Mouse (Mus musculus) neural tube, embryonic 11.5 days (tissue): ENCODE results near the gene Pde10a. TPM values are rescaled to one million over a fixed set of nuclear protein-coding genes. Genes with fewer than 3 reads are reported as not detected.

Experiments used
- ATAC-seq: fragments of 200-750 bp; cut with Nextera tagmentation; 2 replicates; pipeline ENCODE4 v1.8.0; 2017; ENCODE audit warnings: moderate number of reproducible peaks, mild to moderate bottlenecking, moderate TSS enrichment, moderate library complexity; ENCODE audit not compliant: insufficient read depth, low FRiP score, low TSS enrichment
- DNase-seq: peaks from one replicate; pipeline ENCODE4 v3.0.0-alpha.2; 2015; ENCODE audit warnings: low spot score
- H3K27ac ChIP-seq: fragments of 300-500 bp; sonication (generic); 2 replicates; pipeline ENCODE4 v1.5.1; 2014; ENCODE audit warnings: low read depth, mild to moderate bottlenecking, low read length
- H3K27me3 ChIP-seq: fragments of 300-500 bp; sonication (generic); 2 replicates; pipeline ENCODE4 v1.6.1; 2014; ENCODE audit warnings: mild to moderate bottlenecking, low read length, mixed read lengths; ENCODE audit not compliant: control insufficient read depth, insufficient read depth
- H3K36me3 ChIP-seq: fragments of 300-500 bp; sonication (generic); 2 replicates; pipeline ENCODE4 v1.6.1; 2014; ENCODE audit warnings: mild to moderate bottlenecking, low read length, moderate library complexity, mixed read lengths; ENCODE audit not compliant: control insufficient read depth, insufficient read depth
- H3K4me1 ChIP-seq: fragments of 300-500 bp; sonication (generic); 2 replicates; pipeline ENCODE4 v1.6.1; 2014; ENCODE audit warnings: low read length, mixed read lengths; ENCODE audit not compliant: control insufficient read depth, insufficient read depth
- H3K4me2 ChIP-seq: fragments of 300-500 bp; sonication (generic); 2 replicates; pipeline ENCODE4 v1.6.1; 2014; ENCODE audit warnings: low read depth, mild to moderate bottlenecking, moderate library complexity
- H3K4me3 ChIP-seq: fragments of 300-500 bp; sonication (generic); 2 replicates; pipeline ENCODE4 v1.5.1; 2014; ENCODE audit warnings: low read depth, low read length
- H3K9ac ChIP-seq: fragments of 300-500 bp; sonication (generic); 2 replicates; pipeline ENCODE4 v1.6.1; 2014; ENCODE audit warnings: mild to moderate bottlenecking, low read length
- H3K9me3 ChIP-seq: fragments of 300-500 bp; sonication (generic); 2 replicates; pipeline ENCODE4 v1.6.1; 2016; ENCODE audit warnings: low read length; ENCODE audit not compliant: control insufficient read depth
- WGBS: fragments of 180-500 bp; shearing (Covaris S2); extraction: QIAGEN DNeasy Blood & Tissue Kit; methylation state at CpG from one replicate; pipeline ENCODE4 v1.1.7; 2014; 5-methylcytosine and 5-hydroxymethylcytosine counted together
- polyA plus RNA-seq: library from polyadenylated mRNA; unstranded; fragments of >200 nt; fragmentation: Nextera tagmentation; extraction: Ambion mirVana; gene quantifications from 2 replicates; pipeline ENCODE4 v1.2.1, GENCODE M21; 2014

Pde10a gene
- polyA plus RNA-seq, 1 experiment from 2014 or later, result 5.9 TPM

- ATAC-seq, result no peak
- no peak overlapping the region for H3K4me2 ChIP-seq
- 57% methylated on average over 2 of the region's 2 CpGs for WGBS
- H3K4me3 ChIP-seq, result no peak overlapping the region
- no peaks in the 10 kb centered on the region for H3K36me3 ChIP-seq
- no peak for DNase-seq
- peaks cover 3% of the 10 kb centered on the region; the same call in 1 of the 2 replicates for H3K4me1 ChIP-seq
- H3K27me3 ChIP-seq, result no peaks in the 10 kb centered on the region
- H3K9me3 ChIP-seq, result no peaks in the 10 kb centered on the region
- no peak overlapping the region for H3K27ac ChIP-seq
- H3K9ac ChIP-seq, result no peak overlapping the region
Measured at GRCm38 (mm10) chr17:8928560-8928959, 403.4 kb downstream of the Pde10a start.

GRCm38 (mm10) chr17:8929636-8930035 is 404.5 kb downstream of the Pde10a start:
- DNase-seq, result no peak
- Histone ChIP-seq H3K9ac (no peak overlapping the region), H3K27me3 (no peaks in the 10 kb centered on the region), H3K4me3 (no peak overlapping the region), H3K9me3 (no peaks in the 10 kb centered on the region), H3K36me3 (no peaks in the 10 kb centered on the region), H3K4me2 (no peak overlapping the region), H3K27ac (no peak overlapping the region), H3K4me1 (peaks cover 3% of the 10 kb centered on the region; the same call in 1 of the 2 replicates)
- no peak for ATAC-seq
- WGBS, result 69% methylated on average over 8 of the region's 8 CpGs

- 38% methylated on average over 12 of the region's 12 CpGs for WGBS
- Histone ChIP-seq H3K4me3 (no peak overlapping the region), H3K27ac (0 out of 2 replicates have a peak overlapping the region, but pooled peaks have one; percentile 27), H3K4me2 (no peak overlapping the region), H3K36me3 (no peaks in the 10 kb centered on the region), H3K9me3 (no peaks in the 10 kb centered on the region), H3K4me1 (no peaks in the 10 kb centered on the region; the same call in 1 of the 2 replicates), H3K27me3 (no peaks in the 10 kb centered on the region), H3K9ac (no peak overlapping the region)
- DNase-seq (peak; percentile 23), ATAC-seq (no peak)
Measured at GRCm38 (mm10) chr17:8935604-8936003, 410.4 kb downstream of the Pde10a start.

- no peaks in the 10 kb centered on the region for H3K9me3 ChIP-seq
- H3K27ac ChIP-seq, result no peak overlapping the region
- no peaks in the 10 kb centered on the region for H3K27me3 ChIP-seq
- DNase-seq (peak; percentile 29), ATAC-seq (no peak)
- WGBS, result 9% methylated on average over 4 of the region's 4 CpGs
- H3K4me1 ChIP-seq, result no peaks in the 10 kb centered on the region; the same call in 1 of the 2 replicates
- no peak overlapping the region for H3K9ac ChIP-seq
- no peaks in the 10 kb centered on the region for H3K36me3 ChIP-seq
- no peak overlapping the region for H3K4me2 ChIP-seq
- no peak overlapping the region for H3K4me3 ChIP-seq
Measured at GRCm38 (mm10) chr17:8936603-8937002, 411.4 kb downstream of the Pde10a start.

GRCm38 (mm10) chr17:8951588-8951987 is 426.4 kb downstream of the Pde10a start:
- DNase-seq, result no peak
- Histone ChIP-seq H3K4me3 (no peak overlapping the region), H3K9me3 (no peaks in the 10 kb centered on the region), H3K36me3 (no peaks in the 10 kb centered on the region), H3K9ac (no peak overlapping the region), H3K4me2 (no peak overlapping the region), H3K27me3 (no peaks in the 10 kb centered on the region), H3K4me1 (no peaks in the 10 kb centered on the region), H3K27ac (no peak overlapping the region)
- 75% methylated on average over 5 of the region's 5 CpGs for WGBS
- ATAC-seq, result no peak

GRCm38 (mm10) chr17:8952951-8953350 is 427.8 kb downstream of the Pde10a start:
- Histone ChIP-seq H3K4me3 (no peak overlapping the region), H3K4me2 (no peak overlapping the region), H3K36me3 (no peaks in the 10 kb centered on the region), H3K4me1 (no peaks in the 10 kb centered on the region), H3K9ac (no peak overlapping the region), H3K9me3 (no peaks in the 10 kb centered on the region), H3K27me3 (no peaks in the 10 kb centered on the region), H3K27ac (no peak overlapping the region)
- DNase-seq, result no peak
- no peak for ATAC-seq
- WGBS, result 85% methylated on average over 8 of the region's 8 CpGs

- H3K36me3 ChIP-seq, result no peaks in the 10 kb centered on the region
- H3K9me3 ChIP-seq, result no peaks in the 10 kb centered on the region
- H3K4me3 ChIP-seq, result no peak overlapping the region
- no peak overlapping the region for H3K4me2 ChIP-seq
- no peak for DNase-seq
- WGBS, result 93% methylated on average over 6 of the region's 6 CpGs
- H3K27ac ChIP-seq, result no peak overlapping the region
- H3K9ac ChIP-seq, result no peak overlapping the region
- no peak for ATAC-seq
- no peaks in the 10 kb centered on the region for H3K27me3 ChIP-seq
- 0 out of 2 replicates have a peak, but pooled peaks cover 5% of the 10 kb centered on the region for H3K4me1 ChIP-seq
Measured at GRCm38 (mm10) chr17:8958125-8958524, 433.0 kb downstream of the Pde10a start.

- H3K9ac ChIP-seq, result no peak overlapping the region
- H3K4me2 ChIP-seq, result no peak overlapping the region
- ATAC-seq, result no peak
- H3K27ac ChIP-seq, result no peak overlapping the region
- 73% methylated on average over 4 of the region's 4 CpGs for WGBS
- no peaks in the 10 kb centered on the region for H3K27me3 ChIP-seq
- no peaks in the 10 kb centered on the region for H3K9me3 ChIP-seq
- H3K36me3 ChIP-seq, result no peaks in the 10 kb centered on the region
- no peak for DNase-seq
- no peak overlapping the region for H3K4me3 ChIP-seq
- 0 out of 2 replicates have a peak, but pooled peaks cover 5% of the 10 kb centered on the region for H3K4me1 ChIP-seq
Measured at GRCm38 (mm10) chr17:8960386-8960785, 435.2 kb downstream of the Pde10a start.

- ATAC-seq, result no peak
Measured at GRCm38 (mm10) chr17:8961097-8961496, 435.9 kb downstream of the Pde10a start.

More at GRCm38 (mm10) chr17:8961097-8961496, 435.9 kb downstream of the Pde10a start:
- Histone ChIP-seq H3K4me3 (no peak overlapping the region), H3K27me3 (no peaks in the 10 kb centered on the region), H3K4me1 (0 out of 2 replicates have a peak, but pooled peaks cover 5% of the 10 kb centered on the region), H3K9ac (no peak overlapping the region), H3K4me2 (no peak overlapping the region), H3K9me3 (no peaks in the 10 kb centered on the region), H3K36me3 (no peaks in the 10 kb centered on the region), H3K27ac (no peak overlapping the region)
- 90% methylated on average over 5 of the region's 5 CpGs for WGBS
- DNase-seq, result no peak
